Mouse (Mus musculus) left cerebral cortex, postnatal 10 days (tissue): ENCODE data around the gene Zfp580. TPM values are rescaled to one million over a fixed set of nuclear protein-coding genes. Genes with fewer than 3 reads are reported as not detected.
"Not testable (repeated sequence)": the region's sequence is repeated elsewhere in the genome, so short reads cannot be mapped to it uniquely, and the experiment has no call there.

Experiments used
- DNase-seq, 2 experiments: peaks; one replicate each; pipeline ENCODE4 v3.0.0; 2021 to 2022; ENCODE audit warnings: low spot score in 2 of 2, mixed read lengths in 1 of 2; ENCODE audit errors: extremely low spot score in 1 of 2
- intact Hi-C: fragments of 180-260 bp; cut with DNase I; formaldehyde crosslinking; loops from one replicate; pipeline ENCODE4 v1.15.1; 2025
- total RNA-seq, 2 experiments: library from RNA; stranded (reverse); gene quantifications; 2 replicates each; pipeline ENCODE4 v1.2.3; 2021

Gene Zfp580
- total RNA-seq, 2 experiments from 2014 or later: 68.9 to 71.0 TPM

DNA sequence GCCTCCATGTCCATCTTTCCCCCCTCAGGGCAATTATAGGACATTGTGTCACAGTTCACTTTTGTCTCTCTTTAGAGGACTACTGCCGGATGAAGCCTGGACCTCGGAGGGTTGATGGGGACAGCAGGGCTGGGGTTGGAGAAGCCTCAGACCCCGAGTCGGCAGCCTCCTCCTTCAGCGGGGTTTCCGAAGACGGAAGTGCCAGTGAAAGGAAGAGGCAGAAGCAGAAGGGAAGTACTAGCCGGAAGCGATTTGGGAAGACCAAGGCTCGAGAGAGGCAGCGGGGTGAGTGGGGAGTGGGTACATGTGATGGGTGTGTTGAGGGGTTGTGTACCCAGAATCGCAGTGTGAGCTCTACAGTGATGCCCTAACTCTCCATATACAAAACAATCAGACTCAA, 8.1 kb downstream of the Zfp580 start:
- no peak for DNase-seq
- intact Hi-C loops: no loop called here

DNA sequence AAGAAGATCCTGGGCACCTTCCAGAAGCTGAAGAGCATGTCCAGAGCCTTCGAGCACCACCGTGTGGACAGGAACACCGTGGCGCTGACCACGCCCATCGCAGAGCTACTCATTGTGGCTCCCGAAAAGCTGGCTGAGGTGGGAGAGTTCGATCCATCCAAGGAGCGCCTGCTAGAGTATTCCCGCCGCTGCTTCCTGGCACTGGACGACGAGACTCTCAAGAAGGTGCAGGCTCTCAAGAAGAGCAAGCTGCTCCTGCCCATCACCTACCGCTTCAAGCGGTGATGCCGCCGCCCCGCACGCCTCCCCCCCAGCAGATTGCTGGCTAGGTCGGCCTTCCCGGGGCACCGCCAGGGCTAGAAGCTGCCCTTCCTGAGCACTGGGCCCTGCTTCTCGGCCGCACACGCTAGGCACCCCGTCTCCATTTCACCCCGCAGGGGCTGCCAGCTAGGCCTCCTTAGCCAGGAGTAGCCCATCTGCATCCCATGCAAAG, 8.9 kb downstream of the Zfp580 start:
- intact Hi-C loops: no loop called here
- DNase-seq: peak; percentile 78 to 91

DNA sequence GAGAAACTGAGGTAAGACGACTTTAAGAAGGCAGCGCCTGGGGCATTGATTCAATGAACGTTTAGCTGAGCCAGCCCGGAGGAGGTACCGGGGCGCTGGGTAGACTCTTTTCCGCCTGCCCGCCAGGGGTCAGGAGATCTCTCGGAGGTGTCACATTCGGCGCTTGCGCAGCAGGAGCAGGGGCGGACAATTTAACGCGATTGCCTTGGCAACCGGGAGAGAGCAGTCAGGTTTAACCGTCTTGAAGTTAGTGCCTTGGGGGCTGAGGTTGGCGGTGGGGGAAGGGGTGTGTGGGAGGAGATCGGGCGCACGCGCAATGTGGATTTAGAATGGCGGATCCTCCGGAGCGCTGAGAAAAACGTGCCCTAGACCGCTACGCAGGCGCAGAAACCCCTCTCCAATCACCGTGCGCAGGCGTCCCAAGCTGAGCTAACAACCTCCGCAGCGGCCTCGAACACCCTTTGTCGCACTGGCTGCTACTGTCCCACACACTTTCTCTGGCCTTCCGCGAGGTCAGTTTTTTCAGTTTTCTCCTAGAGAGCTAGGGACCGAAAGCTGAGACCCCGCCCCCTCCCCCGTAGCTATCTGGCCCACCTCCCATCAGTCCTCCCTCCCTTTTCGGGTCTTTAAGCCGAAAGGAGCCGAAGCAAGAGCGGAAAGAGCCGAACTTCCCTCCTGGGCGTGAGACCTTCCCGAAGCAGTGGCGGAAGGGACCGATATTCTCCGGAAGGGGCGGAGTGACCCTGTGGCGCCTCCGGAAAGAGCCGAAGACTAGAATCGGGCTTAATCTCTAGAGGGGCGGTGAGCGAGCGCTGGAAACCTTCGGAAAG, 9.8 kb downstream of the Zfp580 start:
- intact Hi-C loops: no loop called here
- DNase-seq: peak; percentile 99

DNA sequence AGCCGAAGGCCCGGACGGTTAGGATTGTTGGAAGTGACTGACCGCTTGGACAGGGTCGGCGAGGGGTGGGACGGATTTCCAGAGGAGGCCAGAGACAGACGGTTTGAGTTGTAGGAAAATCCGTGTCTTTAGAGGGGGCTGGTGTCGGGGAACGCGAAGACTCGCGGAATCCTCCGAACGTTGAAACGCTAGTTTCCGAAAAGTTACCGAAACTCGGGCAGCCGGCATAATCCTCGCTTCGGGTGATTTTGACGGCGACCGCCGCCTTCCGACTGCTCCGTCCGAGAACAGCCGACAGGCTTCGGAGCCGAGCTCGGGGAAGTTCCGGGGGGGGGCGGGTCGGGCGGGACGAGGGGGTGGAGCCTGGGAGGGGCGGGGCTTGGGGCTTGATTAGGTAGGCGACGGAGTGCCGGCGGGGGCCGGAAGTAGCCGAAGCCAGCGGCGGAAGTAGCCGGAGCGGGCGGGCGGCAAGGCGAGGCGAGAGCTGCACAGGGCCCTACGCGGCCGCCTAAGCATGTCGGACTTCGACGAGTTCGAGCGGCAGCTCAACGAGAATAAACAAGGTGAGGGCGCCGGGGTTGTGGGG, 10.5 kb downstream of the Zfp580 start, which contains the start of gene U2af2:
U2af2 (plus strand) TSS at position 370 of the 586 bp plus-strand sequence.
- intact Hi-C loops: loop anchor here (2.0 kb wide), 1 partner anchor 19 kb away; the partner anchor contains the start of gene Epn1
- DNase-seq: peak; percentile 89 to 98

DNA sequence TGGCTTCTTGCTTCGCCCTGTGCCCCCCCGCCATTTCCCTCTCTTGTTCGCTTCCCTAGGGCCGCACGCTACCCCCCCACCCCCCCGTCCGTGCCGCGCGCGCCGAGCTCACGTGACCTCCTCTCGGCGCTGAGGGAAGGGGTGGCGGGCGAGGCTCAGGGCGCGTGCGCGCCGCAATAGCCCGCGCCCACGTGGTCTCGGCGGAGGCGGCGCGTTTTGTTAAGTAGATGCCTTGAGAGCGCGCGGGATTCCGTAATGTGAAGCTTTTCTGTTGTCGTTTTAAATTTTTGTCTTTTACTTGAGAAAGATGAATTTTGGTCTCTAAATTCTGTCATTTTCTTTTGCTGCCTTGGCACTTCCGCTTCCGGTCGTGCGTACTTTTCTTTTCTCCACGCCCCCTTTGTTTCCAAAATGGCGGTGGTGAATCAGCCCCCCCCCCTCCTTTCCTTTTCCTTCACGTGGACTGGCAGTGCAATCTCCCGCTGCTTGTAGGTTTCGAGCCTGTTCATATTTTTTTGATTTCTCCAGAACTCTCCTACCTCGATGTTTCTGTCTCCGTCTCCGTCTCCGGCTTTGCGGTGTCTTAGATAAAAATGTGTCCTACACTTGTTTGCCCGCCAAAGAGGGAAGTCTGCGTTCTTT, 11.1 kb downstream of the Zfp580 start:
- intact Hi-C loops: loop anchor here (2.0 kb wide), 1 partner anchor 18 kb away; the partner anchor contains the start of gene Epn1
- no peak for DNase-seq

DNA sequence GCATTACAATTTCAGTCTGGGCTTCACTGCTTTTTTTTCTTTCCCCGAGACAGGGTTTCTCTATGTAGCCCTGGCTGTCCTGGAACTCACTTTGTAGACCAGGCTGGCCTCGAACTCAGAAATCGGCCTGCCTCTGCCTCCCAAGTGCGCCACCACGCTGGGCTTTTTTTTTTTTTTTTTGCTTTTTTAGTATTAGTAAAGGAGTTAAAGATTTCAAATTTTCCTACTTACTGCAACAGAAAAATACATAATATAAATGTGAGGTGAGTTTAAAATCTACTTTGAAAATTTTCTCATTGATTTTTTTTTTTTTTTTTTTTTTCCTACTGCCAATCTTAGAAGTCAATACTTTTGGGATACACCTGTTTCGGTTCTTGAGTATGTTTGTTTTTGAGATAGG, 13.5 kb downstream of the Zfp580 start:
- no peak for DNase-seq
- intact Hi-C loops: no loop called here

DNA sequence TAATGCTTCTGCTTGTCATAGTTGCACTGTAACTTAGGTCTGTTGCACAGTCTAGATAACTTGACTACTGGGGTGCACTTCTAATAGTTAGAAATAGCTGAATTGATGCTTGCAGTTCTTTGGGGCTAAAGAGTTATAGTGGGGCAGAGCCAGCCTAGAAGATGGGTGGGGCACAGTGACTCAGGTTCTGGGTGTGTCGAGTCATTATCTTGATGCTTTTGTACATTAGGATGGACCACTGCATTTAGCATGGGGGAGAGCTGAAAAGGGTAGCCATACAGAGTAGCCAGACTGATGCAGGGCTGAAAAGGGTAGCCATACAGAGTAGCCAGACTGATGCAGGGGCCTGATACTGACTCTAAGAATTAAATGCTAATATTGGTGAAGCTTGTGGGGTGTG, 22.2 kb downstream of the Zfp580 start:
- intact Hi-C loops: no loop called here
- no peak for DNase-seq

DNA sequence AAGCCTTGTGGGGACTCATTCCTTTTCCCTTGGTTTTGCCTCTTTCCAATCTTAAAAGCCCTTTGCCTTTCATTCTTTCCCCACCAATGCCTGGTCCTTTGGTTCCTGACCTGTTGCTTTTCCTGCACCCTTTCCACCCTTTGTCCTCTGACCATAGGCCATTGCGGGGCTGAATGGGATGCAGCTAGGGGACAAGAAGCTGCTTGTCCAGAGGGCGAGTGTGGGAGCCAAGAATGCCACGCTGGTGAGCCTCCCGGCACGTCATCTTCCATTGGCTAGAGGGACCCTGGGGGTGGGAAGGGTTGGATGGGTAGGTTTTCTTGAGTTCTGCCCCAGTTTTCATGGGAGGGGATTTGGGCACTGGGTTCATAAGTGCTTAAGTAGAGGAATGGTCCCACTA, 23.6 kb downstream of the Zfp580 start:
- intact Hi-C loops: no loop called here
- DNase-seq: no peak

DNA sequence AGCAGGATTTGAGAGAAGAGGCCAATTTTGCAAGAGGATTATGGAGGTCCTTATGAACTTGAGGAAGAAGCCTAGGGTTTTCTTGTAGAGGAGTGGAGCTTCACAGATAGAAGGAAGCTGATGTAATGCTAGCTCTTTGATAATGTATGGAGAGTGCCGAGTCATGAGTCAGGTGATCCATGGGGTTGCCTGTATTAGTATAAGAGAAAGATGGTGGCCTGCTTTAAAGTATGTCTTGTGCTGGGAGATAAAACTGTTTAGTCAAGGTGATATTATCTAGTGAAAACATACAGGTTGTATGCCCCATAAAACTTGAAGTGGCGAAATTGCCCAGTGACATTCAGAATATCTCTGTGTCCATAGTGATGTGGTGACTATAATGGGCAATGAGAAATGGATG, 25.6 kb downstream of the Zfp580 start:
- intact Hi-C loops: no loop called here
- DNase-seq: no peak

DNA sequence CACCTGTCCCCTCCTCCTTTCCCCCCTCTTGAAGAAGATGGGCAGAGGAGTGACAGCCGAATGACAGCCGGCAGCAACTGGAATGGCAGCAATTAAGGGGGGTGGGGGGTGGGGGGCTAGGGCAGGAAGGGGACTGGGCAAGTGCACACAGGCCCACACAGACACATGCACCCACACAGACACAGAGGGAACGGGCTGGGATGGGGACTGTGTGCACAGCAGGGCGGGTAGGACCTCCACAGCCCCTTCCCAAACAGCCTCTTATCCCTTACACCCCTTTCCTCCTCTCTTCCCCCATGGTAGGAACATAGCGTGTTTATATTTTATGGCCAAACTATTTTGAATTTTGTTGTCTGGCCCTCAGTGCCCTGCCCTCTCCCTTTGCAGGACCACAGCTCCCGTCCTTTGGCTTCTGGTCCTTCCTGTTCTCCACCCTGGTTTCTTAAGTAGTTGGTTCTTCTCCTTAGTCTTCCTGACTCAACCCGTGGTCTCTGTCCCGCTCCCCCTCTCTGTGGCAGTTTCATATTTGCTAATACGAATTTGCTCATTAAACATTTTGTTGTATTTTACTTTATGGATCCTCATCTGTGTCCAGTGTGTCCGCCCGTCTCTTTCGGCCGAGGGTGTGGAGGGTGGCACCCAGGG, 28.1 kb downstream of the Zfp580 start:
- not testable (repeated sequence) for DNase-seq
- intact Hi-C loops: loop anchor here (2.0 to 10.0 kb wide), 2 partner anchors 17 to 1095 kb away; partner anchors contain the start of genes U2af2 and Zfp444

DNA sequence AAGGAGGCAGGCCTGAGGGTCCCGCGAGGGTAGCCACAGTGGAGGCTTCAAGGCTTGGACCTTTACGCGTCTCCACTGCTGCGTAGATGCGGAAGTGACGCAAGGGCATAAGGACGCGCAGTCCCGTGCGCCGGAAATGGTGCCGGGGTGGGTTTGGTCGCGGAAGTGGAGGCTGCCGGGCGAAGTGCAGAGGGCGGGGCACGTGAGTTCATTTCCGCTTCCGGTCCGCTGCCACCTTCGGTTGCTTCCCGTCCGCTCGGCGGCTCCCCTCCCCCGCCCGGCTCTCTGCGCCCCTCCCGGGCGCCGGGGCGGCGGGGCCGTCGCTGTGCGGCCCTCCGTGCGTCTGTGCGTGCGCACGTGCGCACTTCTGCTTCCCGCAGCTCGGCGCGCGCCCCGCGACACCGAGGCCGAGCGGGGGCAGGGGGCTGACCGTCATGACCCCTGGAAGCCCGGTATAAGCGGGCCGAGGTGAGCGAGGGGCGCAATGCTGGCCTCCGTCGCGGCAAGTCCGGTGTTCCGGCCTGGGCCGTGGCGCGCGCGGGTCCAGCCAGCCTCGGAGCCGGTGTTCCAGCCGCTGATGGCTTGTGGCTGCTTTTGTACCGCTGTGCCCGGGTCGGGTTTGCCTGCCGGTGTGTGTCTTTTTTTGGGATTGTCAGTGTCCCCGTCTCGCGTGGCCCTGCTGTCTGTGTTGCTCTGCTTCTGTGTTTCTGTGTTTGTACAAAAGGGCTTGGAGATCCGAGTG, 28.8 kb downstream of the Zfp580 start, which contains the start of gene Epn1:
Epn1 (plus strand) TSS at position 226 of the 742 bp plus-strand sequence.
- intact Hi-C loops: loop anchor here (2.0 to 10.0 kb wide), 2 partner anchors 17 to 1095 kb away; partner anchors contain the start of genes U2af2 and Zfp444
- peak; percentile 95 to 99 for DNase-seq

DNA sequence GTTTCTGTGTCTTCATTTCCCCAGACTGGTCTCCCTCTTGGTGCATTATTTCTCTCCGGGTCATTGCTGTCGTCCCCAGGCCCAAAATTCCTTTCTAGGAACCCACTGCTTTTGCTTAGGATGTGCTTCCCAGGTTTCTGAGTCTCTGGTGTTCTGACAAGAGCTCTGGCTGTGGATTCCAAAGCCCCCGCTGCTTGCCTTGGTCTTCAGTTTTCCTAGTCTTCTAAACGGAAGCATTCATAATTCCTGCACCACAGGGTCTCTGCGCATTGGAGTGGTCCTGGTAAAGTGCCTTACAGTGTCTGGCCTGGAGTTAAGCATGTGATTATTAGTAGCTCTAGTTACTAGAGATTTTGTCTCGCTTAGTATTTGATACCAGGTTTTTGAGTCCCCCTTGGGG, 29.5 kb downstream of the Zfp580 start:
- no peak for DNase-seq
- intact Hi-C loops: loop anchor here (2.0 to 10.0 kb wide), 2 partner anchors 18 to 1094 kb away; partner anchors contain the start of genes U2af2 and Zfp444

DNA sequence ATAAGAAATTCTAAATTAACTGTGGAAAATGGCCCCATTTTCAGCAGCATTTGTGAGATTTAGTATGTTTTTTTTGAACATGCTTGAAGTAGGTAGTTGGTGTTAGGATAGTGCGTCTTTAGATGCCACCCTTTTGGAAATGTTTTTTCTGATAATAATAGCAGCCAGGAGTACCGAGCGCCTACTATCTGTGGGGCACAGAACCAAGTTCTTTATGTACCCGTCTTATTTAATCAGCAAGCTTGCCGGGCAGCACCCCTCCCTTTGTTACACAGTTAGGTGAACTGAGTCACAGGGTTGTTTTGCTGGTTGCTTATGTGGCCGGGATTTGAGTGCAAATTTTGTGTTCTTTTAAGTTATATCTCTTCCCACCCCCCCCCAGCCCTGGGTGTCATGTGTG, 29.9 kb downstream of the Zfp580 start:
- intact Hi-C loops: loop anchor here (2.0 to 10.0 kb wide), 2 partner anchors 18 to 1094 kb away; partner anchors contain the start of genes U2af2 and Zfp444
- no peak for DNase-seq

DNA sequence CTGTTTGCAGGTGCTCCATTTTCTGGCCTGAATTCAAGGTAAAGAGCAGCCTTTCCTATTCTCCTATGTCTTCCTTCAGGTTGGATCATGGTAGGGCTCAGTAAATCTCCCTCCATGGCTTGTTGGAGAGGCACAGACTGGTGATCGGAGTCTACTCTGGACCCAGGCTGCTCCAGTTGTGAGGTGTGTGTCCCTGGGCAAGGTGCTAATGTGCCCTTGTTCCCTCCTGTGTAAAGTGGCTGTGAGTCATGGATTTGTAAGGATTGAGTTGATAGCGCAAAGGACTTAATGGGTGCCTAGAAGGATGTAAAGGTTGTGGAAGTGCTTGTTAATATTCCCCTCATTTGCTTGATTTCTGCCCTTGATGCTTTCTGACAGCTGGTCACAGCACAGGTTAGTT, 30.6 kb downstream of the Zfp580 start:
- DNase-seq: no peak
- intact Hi-C loops: loop anchor here (2.0 to 10.0 kb wide), 2 partner anchors 19 to 1093 kb away; partner anchors contain the start of genes U2af2 and Zfp444

DNA sequence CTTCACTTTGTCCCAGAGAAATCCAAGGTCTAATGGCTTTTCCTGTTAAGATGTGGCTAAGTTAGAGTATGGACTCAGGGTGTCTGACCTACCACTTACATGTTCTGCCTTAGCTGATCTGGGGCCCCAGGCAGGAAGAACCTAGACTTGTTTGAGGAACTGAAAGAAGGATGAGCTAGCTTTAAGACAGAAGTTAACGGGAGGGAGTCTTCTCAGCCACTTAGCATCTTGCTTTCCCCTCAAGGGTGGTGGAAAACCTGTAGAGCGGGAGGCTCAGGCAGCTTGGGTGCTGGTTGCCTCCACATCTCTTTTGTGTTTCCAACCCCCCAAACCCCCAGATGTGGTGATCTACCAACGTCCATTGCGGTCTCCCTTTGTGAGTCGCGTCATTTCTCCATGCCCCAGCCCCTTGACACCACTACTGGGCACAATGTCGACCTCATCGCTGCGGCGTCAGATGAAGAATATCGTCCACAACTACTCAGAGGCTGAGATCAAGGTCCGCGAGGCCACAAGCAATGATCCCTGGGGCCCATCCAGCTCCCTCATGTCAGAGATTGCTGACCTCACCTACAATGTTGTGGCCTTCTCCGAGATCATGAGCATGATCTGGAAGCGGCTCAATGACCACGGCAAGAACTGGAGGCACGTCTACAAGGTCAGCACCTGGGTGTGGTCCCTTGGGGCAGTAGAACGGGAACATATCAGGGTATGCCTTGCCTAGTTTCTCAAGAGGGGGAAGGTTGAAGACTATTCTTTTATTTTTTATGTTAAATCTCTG, 32.2 kb downstream of the Zfp580 start:
- DNase-seq: no peak
- intact Hi-C loops: loop anchor here (10.0 kb wide), 1 partner anchor 1091 kb away; the partner anchor contains the start of gene Zfp444

DNA sequence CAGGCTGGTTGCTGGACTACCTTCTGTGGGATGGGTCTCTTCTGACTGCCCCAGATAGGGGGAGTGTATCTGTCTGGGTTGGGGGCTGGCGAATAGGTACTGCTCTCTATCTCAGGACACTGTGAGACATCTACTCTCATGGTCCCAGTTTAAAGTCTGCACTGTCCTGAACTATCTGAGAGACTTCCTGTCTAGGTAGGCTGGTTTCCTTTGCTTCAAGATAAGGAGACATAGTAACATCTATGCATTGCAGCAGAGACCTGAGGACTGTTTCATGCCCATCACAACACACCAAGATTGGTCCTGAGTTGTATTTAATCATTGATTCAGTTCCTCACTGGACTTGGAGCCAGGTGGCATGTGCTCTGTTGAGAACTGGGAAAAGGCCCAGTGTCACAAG, 34.2 kb downstream of the Zfp580 start:
- no peak for DNase-seq

DNA sequence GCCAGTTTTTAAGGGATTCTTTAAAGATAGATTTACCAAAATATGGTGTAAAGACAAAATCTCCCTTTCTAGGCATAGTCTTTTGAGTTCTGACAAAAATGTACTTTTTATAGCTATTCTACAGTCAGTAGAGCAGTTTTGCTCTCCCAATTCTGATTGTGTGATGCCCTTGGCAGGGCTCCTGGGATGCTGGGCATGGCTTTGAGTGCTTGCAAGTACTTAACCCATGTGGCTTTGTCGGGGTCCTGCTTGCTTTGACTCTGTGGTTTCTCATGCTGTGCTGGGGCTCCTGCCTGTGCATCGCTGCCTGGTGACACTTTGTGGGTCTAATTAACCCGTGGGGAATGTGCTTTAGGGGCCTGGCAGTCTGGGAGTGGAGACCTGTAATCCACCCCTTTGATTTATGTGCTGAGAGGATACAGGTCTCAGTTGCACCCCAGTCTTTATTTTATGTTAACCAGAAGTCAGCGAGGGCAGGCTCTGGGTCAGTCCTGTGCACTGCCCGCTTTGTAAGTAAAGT, 35.6 kb downstream of the Zfp580 start:
- peak in 1 of 2 experiments; percentile 46 for DNase-seq
- intact Hi-C loops: loop anchor here (10.0 kb wide), 1 partner anchor 1088 kb away; the partner anchor contains the start of gene Zfp444

More for the DNA sequence above, 34.2 kb downstream of the Zfp580 start:
- intact Hi-C loops: loop anchor here (10.0 kb wide), 1 partner anchor 1089 kb away; the partner anchor contains the start of gene Zfp444
